Mouse (Mus musculus): ENCODE measurements around the gene Als2cl. TPM values are rescaled to one million over a fixed set of nuclear protein-coding genes. Genes with fewer than 3 reads are reported as not detected.

Gene Als2cl
- 3.5 and 7.1 TPM in 2 replicates for polyA plus RNA-seq (2011; ENCODE audit: insufficient read length, low read depth, missing spikeins)

- Histone ChIP-seq H3K27ac (ENCODE audit: insufficient read depth, low read length) (no peak within 1 kb of the TSS), H3K4me3 (ENCODE audit: insufficient read depth, low read length) (peak within 1 kb of the TSS; percentile 58)
- no peak for TF ChIP-seq CTCF (IDR thresholded peaks at IDR 0.05; ENCODE audit: borderline replicate concordance, insufficient read depth, low read length)
- TF ChIP-seq POLR2A (IDR thresholded peaks at IDR 0.05; ENCODE audit: low read depth, low read length) = no peak
These were observed at the start of gene Als2cl for GRCm38 (mm10) chr9:110879191-110879920. Als2cl (plus strand) TSS chr9:110879870.

GRCm38 (mm10) chr9:110833021-110833420, 46.6 kb upstream of the Als2cl start:
- no peak for TF ChIP-seq POLR2A (IDR thresholded peaks at IDR 0.05; ENCODE audit: low read depth, low read length)
- TF ChIP-seq CTCF (IDR thresholded peaks at IDR 0.05; ENCODE audit: borderline replicate concordance, insufficient read depth, low read length) = no peak
- no peak overlapping the region for H3K27ac ChIP-seq (ENCODE audit: insufficient read depth, low read length)
- no peak overlapping the region for H3K4me3 ChIP-seq (ENCODE audit: insufficient read depth, low read length)
- no peaks in the 10 kb centered on the region for H3K4me1 ChIP-seq (ENCODE audit: control insufficient read depth, insufficient read depth, low read length)

More at GRCm38 (mm10) chr9:110879191-110879920, at the start of gene Als2cl:
- H3K4me1 ChIP-seq (ENCODE audit: control insufficient read depth, insufficient read depth, low read length) = peaks cover 12% of the 10 kb centered on the region; the same call in 1 of the 2 replicates

GRCm38 (mm10) chr9:110834411-110834810, 45.3 kb upstream of the Als2cl start, which contains the start of gene Prss45:
Prss45 (plus strand) TSS chr9:110834588.
- H3K27ac ChIP-seq (ENCODE audit: insufficient read depth, low read length) = no peak within 1 kb of the TSS
- H3K4me1 ChIP-seq (ENCODE audit: control insufficient read depth, insufficient read depth, low read length) = no peaks in the 10 kb centered on the region
- TF ChIP-seq CTCF (IDR thresholded peaks at IDR 0.05; ENCODE audit: borderline replicate concordance, insufficient read depth, low read length) (no peak), POLR2A (IDR thresholded peaks at IDR 0.05; ENCODE audit: low read depth, low read length) (no peak)
- no peak within 1 kb of the TSS for H3K4me3 ChIP-seq (ENCODE audit: insufficient read depth, low read length)

- H3K27ac ChIP-seq (ENCODE audit: insufficient read depth, low read length) = no peak overlapping the region
- no peaks in the 10 kb centered on the region for H3K4me1 ChIP-seq (ENCODE audit: control insufficient read depth, insufficient read depth, low read length)
- TF ChIP-seq CTCF (IDR thresholded peaks at IDR 0.05; ENCODE audit: borderline replicate concordance, insufficient read depth, low read length) = no peak
- no peak for TF ChIP-seq POLR2A (IDR thresholded peaks at IDR 0.05; ENCODE audit: low read depth, low read length)
- H3K4me3 ChIP-seq (ENCODE audit: insufficient read depth, low read length) = no peak overlapping the region
These were observed 44.7 kb upstream of the Als2cl start for GRCm38 (mm10) chr9:110834961-110835360.

GRCm38 (mm10) chr9:110836112-110836511, 43.6 kb upstream of the Als2cl start:
- Histone ChIP-seq H3K4me1 (ENCODE audit: control insufficient read depth, insufficient read depth, low read length) (no peaks in the 10 kb centered on the region), H3K27ac (ENCODE audit: insufficient read depth, low read length) (no peak overlapping the region), H3K4me3 (ENCODE audit: insufficient read depth, low read length) (no peak overlapping the region)
- TF ChIP-seq POLR2A (IDR thresholded peaks at IDR 0.05; ENCODE audit: low read depth, low read length) (no peak), CTCF (IDR thresholded peaks at IDR 0.05; ENCODE audit: borderline replicate concordance, insufficient read depth, low read length) (no peak)

- no peak overlapping the region for H3K4me3 ChIP-seq (ENCODE audit: insufficient read depth, low read length)
- TF ChIP-seq CTCF (IDR thresholded peaks at IDR 0.05; ENCODE audit: borderline replicate concordance, insufficient read depth, low read length) = no peak
- no peak for TF ChIP-seq POLR2A (IDR thresholded peaks at IDR 0.05; ENCODE audit: low read depth, low read length)
- no peak overlapping the region for H3K27ac ChIP-seq (ENCODE audit: insufficient read depth, low read length)
- H3K4me1 ChIP-seq (ENCODE audit: control insufficient read depth, insufficient read depth, low read length) = no peaks in the 10 kb centered on the region
These were observed 38.8 kb upstream of the Als2cl start for GRCm38 (mm10) chr9:110840905-110841304.

- TF ChIP-seq POLR2A (IDR thresholded peaks at IDR 0.05; ENCODE audit: low read depth, low read length) (no peak), CTCF (IDR thresholded peaks at IDR 0.05; ENCODE audit: borderline replicate concordance, insufficient read depth, low read length) (no peak)
- no peak overlapping the region for H3K27ac ChIP-seq (ENCODE audit: insufficient read depth, low read length)
- H3K4me3 ChIP-seq (ENCODE audit: insufficient read depth, low read length) = no peak overlapping the region
- no peaks in the 10 kb centered on the region for H3K4me1 ChIP-seq (ENCODE audit: control insufficient read depth, insufficient read depth, low read length)
These were observed 38.2 kb upstream of the Als2cl start for GRCm38 (mm10) chr9:110841438-110841837.

- TF ChIP-seq CTCF (IDR thresholded peaks at IDR 0.05; ENCODE audit: borderline replicate concordance, insufficient read depth, low read length) = no peak
- TF ChIP-seq POLR2A (IDR thresholded peaks at IDR 0.05; ENCODE audit: low read depth, low read length) = no peak
- Histone ChIP-seq H3K4me1 (ENCODE audit: control insufficient read depth, insufficient read depth, low read length) (no peaks in the 10 kb centered on the region), H3K27ac (ENCODE audit: insufficient read depth, low read length) (no peak within 1 kb of the TSS), H3K4me3 (ENCODE audit: insufficient read depth, low read length) (no peak within 1 kb of the TSS)
These were observed 35.5 kb upstream of the Als2cl start, which contains the start of gene Prss46 for GRCm38 (mm10) chr9:110844206-110844605. Prss46 (plus strand) TSS chr9:110844506.

- TF ChIP-seq POLR2A (IDR thresholded peaks at IDR 0.05; ENCODE audit: low read depth, low read length) (no peak), CTCF (IDR thresholded peaks at IDR 0.05; ENCODE audit: borderline replicate concordance, insufficient read depth, low read length) (no peak)
- Histone ChIP-seq H3K27ac (ENCODE audit: insufficient read depth, low read length) (peak overlapping the region; percentile 3; the same call in 1 of the 2 replicates), H3K4me3 (ENCODE audit: insufficient read depth, low read length) (no peak overlapping the region), H3K4me1 (ENCODE audit: control insufficient read depth, insufficient read depth, low read length) (peaks cover 7% of the 10 kb centered on the region)
These were observed 30.5 kb upstream of the Als2cl start for GRCm38 (mm10) chr9:110849162-110849561.

- TF ChIP-seq CTCF (IDR thresholded peaks at IDR 0.05; ENCODE audit: borderline replicate concordance, insufficient read depth, low read length) (no peak), POLR2A (IDR thresholded peaks at IDR 0.05; ENCODE audit: low read depth, low read length) (no peak)
- Histone ChIP-seq H3K27ac (ENCODE audit: insufficient read depth, low read length) (no peak overlapping the region), H3K4me1 (ENCODE audit: control insufficient read depth, insufficient read depth, low read length) (no peaks in the 10 kb centered on the region), H3K4me3 (ENCODE audit: insufficient read depth, low read length) (no peak overlapping the region)
These were observed 23.8 kb upstream of the Als2cl start for GRCm38 (mm10) chr9:110855903-110856302.

Measured in embryonic fibroblast, embryonic 13.5 days (primary cell).